Mouse (Mus musculus): ENCODE measurements around the gene Armt1. TPM values are rescaled to one million over a fixed set of nuclear protein-coding genes. Genes with fewer than 3 reads are reported as not detected.

Armt1 gene
- 14.9 to 33.3 TPM (median 21.4 TPM) in 3 replicates for total RNA-seq (2017)

DNA sequence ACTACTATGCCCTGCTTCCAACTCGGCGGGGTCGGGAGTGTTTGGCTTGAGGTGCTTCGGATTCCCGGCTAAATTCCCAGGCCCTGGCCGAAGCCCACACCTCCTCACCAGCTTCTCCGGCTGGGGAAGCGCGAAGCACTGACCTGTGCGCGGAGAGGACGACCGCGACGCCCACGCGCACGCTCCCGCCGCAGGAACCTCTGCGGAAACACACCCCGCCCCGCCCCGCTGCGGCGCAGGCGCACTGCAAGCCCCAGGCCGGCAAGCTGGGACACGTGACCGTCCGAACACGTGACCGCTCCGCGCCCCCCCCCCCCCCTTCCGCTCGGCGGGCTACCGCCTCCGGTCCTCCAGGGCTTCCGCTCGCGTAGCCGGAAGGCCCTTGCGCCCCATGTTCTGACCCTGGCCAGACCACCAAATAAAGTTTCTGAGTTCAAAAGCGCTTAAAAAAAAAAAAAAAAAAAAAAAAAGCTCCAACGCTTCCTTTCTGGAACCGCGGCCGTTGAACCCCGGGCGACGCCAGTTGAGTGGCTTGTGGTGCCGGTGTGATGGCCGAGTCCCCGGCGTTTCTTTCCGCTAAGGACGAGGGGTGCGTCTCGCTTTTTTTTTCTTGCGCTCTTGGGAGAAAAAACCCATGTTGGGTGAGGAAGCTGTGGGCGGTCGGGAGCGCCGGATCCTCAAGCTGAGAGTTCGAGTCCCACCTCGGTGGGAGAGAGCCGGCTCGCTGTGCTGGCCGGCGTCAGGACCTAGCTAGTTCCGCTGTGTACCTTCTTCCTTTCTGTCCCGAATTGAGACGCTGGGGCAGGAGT is at the start of gene Armt1, which contains the start of gene Rmnd1:
Gene Armt1, plus strand, starts transcription at position 345 of the 809 bp plus-strand sequence.
Gene Rmnd1, minus strand, starts transcription at position 266 of the 809 bp plus-strand sequence.
- ATAC-seq (replicated peaks; ENCODE audit: insufficient number of reproducible peaks, low FRiP score, low TSS enrichment, poor library complexity, severe bottlenecking), result peak; percentile 67

DNA sequence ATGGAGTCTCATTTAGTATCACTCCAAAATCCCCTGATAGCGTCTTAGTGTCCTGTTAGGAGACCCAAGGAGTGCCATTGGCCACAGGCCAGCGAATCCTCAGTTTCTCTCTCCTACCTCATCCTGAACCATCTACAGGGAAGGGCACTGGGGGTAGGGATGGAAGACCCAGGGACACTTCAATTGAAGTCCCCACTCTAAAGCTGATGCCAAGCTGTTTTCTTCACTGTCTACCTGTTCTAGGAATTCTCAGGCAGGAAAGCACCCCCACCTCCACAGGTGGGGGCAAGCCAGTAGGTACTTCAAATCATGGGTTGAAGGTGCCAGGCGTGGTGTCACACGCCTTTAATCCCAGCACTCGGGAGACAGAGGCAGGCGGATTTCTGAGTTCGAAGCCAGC is 48.0 kb upstream of the Armt1 start:
- no peak for ATAC-seq (replicated peaks; ENCODE audit: insufficient number of reproducible peaks, low FRiP score, low TSS enrichment, poor library complexity, severe bottlenecking)

- peak; percentile 68 for ATAC-seq (replicated peaks; ENCODE audit: insufficient number of reproducible peaks, low FRiP score, low TSS enrichment, poor library complexity, severe bottlenecking)
Measured at GRCm38 (mm10) chr10:4386609-4387591, 45.4 kb upstream of the Armt1 start.

DNA sequence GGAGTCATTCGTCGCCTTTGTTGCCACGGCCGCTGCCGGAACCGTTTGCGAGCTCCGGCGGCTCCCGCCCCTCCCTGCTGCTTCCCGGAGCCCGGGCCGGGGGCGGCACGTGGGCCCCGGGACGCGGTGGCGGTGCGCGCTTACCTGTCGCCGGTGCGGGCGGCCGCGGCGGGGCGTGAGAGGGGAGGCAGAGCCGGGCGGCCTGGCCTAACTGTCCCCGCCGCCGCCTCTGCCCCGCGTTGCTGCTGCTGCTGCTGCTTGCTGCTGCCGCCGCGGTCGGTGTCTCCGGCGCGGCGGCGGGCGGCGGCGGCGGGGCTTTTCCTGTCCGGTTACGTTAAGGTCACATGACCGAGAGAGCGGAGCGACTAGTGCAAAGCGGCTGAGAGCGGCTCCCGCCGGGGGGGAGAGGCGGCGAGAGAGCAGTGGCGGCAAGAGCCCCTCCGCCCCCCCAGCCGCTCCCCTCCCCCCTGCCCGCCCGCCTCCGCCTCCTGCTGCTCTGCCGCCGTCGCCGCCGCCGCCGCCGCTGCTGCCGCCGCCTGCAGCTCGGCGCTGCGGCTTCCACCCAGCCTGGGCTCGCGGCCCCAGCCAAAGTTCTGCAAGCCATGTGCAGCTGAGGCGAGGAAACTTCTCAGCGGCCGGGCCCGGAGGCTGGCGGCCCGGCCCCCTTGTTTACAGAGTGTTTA is 44.4 kb upstream of the Armt1 start, which contains the start of gene Zbtb2:
Gene Zbtb2, minus strand, starts transcription at position 408 of the 683 bp plus-strand sequence.
- no peak for ATAC-seq (replicated peaks; ENCODE audit: insufficient number of reproducible peaks, low FRiP score, low TSS enrichment, poor library complexity, severe bottlenecking)

DNA sequence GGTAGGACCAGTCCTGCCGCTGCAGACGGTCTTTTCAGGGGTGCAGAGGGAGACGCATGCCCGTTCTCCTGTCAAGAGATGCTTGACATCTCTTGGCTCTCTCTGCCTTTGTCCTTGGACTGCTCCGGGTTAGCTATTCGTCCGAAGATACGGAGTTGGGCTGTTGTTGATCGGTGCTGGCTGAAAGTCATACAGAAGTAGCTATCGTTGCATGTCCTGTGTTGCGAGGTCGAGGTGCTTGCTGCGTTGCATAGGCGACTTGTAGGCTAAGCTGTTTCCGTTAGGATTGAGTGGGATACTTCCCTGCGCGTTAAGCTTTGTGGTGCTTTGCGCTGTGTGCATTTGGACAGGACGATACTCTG is 43.9 kb upstream of the Armt1 start:
- no peak for ATAC-seq (replicated peaks; ENCODE audit: insufficient number of reproducible peaks, low FRiP score, low TSS enrichment, poor library complexity, severe bottlenecking)

GRCm38 (mm10) chr10:4389036-4389435 is 43.2 kb upstream of the Armt1 start:
- no peak for ATAC-seq (replicated peaks; ENCODE audit: insufficient number of reproducible peaks, low FRiP score, low TSS enrichment, poor library complexity, severe bottlenecking)

DNA sequence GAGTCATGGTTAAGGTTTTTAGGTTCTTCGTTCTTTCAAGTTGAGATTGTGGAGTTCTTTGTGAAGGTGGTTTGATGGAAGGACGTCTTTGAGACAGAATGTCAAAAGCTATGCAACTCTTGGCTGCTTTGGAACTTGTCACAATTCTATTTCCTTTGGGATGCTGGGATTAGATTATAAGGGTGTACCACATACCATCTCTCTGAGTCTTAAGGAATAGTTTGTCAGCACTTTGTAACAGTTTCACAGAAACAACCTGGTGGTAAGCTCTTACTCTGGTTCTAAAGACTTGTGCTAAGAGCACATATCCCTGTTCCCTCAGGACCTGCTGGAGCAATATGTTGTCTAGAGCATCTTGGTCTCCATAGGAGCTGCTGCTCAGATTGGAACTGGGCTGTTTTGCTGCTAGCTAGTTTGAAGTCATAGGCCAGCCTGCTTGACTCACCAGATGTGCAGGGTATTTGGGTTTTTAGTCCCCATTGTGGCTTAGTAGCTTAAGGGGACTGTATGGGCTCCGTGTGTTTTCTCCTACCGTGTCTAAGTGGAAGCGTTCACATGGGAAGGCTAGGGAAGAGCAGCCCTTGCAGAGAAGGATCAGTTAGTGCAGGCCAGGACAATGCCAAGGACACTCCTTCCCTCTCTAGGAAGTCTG is 42.7 kb upstream of the Armt1 start:
- no peak for ATAC-seq (replicated peaks; ENCODE audit: insufficient number of reproducible peaks, low FRiP score, low TSS enrichment, poor library complexity, severe bottlenecking)

DNA sequence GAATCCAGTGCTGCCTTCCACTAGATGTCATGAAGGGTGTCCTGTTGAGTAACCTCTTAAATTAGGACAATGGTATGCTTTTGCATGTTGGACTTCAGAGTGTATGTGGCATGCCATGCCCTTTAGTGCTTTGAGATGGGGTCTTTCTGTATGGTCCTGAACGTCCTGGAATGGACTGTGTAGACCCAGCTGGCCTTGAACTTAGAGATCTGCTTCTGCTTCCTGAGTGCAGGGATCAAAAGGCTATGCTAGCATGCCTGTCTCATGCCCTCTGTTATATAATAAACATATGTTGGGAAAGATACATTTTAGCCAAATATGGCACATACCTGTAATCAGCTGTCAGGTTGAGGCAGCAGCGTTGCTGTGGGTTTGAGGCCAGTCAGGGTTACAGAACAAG is 41.7 kb upstream of the Armt1 start:
- no peak for ATAC-seq (replicated peaks; ENCODE audit: insufficient number of reproducible peaks, low FRiP score, low TSS enrichment, poor library complexity, severe bottlenecking)

GRCm38 (mm10) chr10:4391076-4391475 is 41.2 kb upstream of the Armt1 start:
- no peak for ATAC-seq (replicated peaks; ENCODE audit: insufficient number of reproducible peaks, low FRiP score, low TSS enrichment, poor library complexity, severe bottlenecking)

DNA sequence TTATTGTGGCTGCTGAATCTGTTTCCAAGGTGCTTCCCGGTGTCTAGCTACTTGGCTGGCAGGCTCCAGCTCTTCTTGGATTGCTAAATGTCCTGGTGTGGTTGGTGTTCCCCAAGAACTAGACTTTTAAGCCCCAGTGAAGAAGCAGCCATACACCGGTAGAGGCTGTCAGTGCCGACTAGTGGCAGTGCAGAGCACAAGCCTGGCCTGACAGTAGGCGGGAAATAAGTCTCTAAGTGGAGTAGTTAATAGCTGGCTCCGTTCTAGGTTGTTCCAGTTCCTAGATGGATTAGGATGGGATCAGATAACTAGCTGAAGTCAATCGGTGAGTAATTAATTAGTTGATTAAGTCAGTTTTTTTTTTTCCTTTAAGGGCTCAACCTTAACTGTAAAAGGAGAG is 40.4 kb upstream of the Armt1 start:
- ATAC-seq (replicated peaks; ENCODE audit: insufficient number of reproducible peaks, low FRiP score, low TSS enrichment, poor library complexity, severe bottlenecking), result no peak

DNA sequence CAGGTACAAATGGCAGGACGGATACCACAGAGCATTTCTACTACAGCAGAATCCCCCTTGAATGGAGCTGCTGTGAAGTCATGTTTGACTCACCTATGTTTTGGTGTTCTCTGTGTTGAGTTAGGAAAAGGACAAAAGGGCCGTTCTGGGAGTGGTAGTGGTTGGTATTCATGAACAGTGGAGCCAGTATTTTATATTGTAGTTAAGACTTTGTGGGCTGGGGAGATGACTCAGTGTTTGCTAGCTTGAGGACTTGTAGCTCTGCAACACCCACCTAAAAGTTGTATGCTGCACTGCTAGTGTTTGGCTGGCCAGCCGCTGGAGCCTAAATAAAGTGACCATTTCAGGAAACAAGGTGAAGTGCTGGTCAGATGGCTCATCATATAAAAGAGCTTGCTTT is 36.9 kb upstream of the Armt1 start:
- ATAC-seq (replicated peaks; ENCODE audit: insufficient number of reproducible peaks, low FRiP score, low TSS enrichment, poor library complexity, severe bottlenecking), result no peak

DNA sequence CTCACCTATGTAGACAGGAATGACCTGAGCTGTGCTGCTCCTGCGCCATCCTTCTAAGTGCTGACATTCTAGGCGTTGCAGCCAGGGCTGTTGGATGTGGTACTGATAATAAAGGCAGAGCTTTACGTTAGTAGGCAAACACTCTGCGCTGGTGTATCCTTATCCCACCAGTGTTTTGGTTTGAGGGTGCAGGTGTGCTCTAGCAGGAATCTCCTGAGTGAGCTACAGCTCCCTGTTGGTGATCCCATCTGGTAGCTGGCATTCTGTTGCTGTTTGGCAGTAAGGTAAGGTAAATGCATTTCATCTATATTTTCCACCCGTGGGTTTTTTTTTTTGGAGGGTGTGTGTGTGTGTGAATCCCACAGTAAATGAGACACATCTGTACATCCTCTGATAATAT is 34.2 kb upstream of the Armt1 start:
- ATAC-seq (replicated peaks; ENCODE audit: insufficient number of reproducible peaks, low FRiP score, low TSS enrichment, poor library complexity, severe bottlenecking), result no peak

GRCm38 (mm10) chr10:4404895-4405491 is 27.3 kb upstream of the Armt1 start:
- 0 out of 2 replicates have a peak, but pooled peaks have one; percentile 33 for ATAC-seq (replicated peaks; ENCODE audit: insufficient number of reproducible peaks, low FRiP score, low TSS enrichment, poor library complexity, severe bottlenecking)

DNA sequence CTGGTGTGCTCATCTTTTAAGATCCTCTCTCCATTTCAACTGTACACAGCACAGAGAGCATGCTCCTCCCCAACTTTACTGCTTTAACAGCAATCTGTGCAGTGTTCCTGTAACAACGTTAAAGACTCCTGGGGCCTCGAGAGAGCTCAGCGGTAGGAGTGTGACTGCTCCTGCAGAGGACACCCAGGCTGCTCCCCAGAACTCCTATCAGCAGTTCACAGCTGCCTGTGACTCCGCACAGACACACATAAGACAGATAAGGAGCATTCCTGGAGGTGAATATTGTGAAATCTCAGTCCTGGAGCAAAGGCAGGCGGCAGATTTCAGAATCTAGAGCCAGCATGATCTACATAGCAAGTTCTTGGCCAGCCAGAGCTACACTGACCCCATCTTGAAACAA is 26.8 kb upstream of the Armt1 start:
- no peak for ATAC-seq (replicated peaks; ENCODE audit: insufficient number of reproducible peaks, low FRiP score, low TSS enrichment, poor library complexity, severe bottlenecking)

- no peak for ATAC-seq (replicated peaks; ENCODE audit: insufficient number of reproducible peaks, low FRiP score, low TSS enrichment, poor library complexity, severe bottlenecking)
Measured at GRCm38 (mm10) chr10:4407191-4407590, 25.1 kb upstream of the Armt1 start.

GRCm38 (mm10) chr10:4425245-4425644 is 7.0 kb upstream of the Armt1 start:
- no peak for ATAC-seq (replicated peaks; ENCODE audit: insufficient number of reproducible peaks, low FRiP score, low TSS enrichment, poor library complexity, severe bottlenecking)

- peak; percentile 33; the same call in 1 of the 2 replicates for ATAC-seq (replicated peaks; ENCODE audit: insufficient number of reproducible peaks, low FRiP score, low TSS enrichment, poor library complexity, severe bottlenecking)
Measured at GRCm38 (mm10) chr10:4430399-4430798, 1.9 kb upstream of the Armt1 start.

GRCm38 (mm10) chr10:4430826-4431225 is 1.4 kb upstream of the Armt1 start:
- no peak for ATAC-seq (replicated peaks; ENCODE audit: insufficient number of reproducible peaks, low FRiP score, low TSS enrichment, poor library complexity, severe bottlenecking)

All from monocyte, adult 5-6 weeks (primary cell).